Mouse (Mus musculus) kidney, postnatal 0 days (tissue): ENCODE data around the gene Bank1. TPM values are rescaled to one million over a fixed set of nuclear protein-coding genes. Genes with fewer than 3 reads are reported as not detected.
"Not testable (repeated sequence)": the region's sequence is repeated elsewhere in the genome, so short reads cannot be mapped to it uniquely, and the experiment has no call there.

Experiments used
- ATAC-seq: fragments of 200-750 bp; cut with Nextera tagmentation; replicated peaks from 2 replicates; pipeline ENCODE4 v1.8.0; 2017; ENCODE audit warnings: low read depth, moderate number of reproducible peaks, moderate TSS enrichment, moderate library complexity; ENCODE audit not compliant: low FRiP score
- DNase-seq: peaks from one replicate; pipeline ENCODE4 v3.0.0-alpha.2; 2016; ENCODE audit warnings: low spot score
- H3K27ac ChIP-seq: fragments of 300-500 bp; sonication (generic); 2 replicates; pipeline ENCODE4 v1.5.1; 2014; ENCODE audit warnings: mild to moderate bottlenecking
- H3K27me3 ChIP-seq: fragments of 300-500 bp; sonication (generic); 2 replicates; pipeline ENCODE4 v1.6.1; 2014; ENCODE audit warnings: low read length, mixed read lengths; ENCODE audit not compliant: insufficient read depth
- H3K36me3 ChIP-seq: fragments of 300-500 bp; sonication (generic); 2 replicates; pipeline ENCODE4 v1.6.1; 2014; ENCODE audit warnings: low read length, mixed read lengths; ENCODE audit not compliant: insufficient read depth
- H3K4me1 ChIP-seq: fragments of 300-500 bp; sonication (generic); replicated peaks from 2 replicates; pipeline ENCODE4 v1.6.1; 2014; ENCODE audit warnings: antibody characterized with exemption, low read length, mixed read lengths; ENCODE audit not compliant: insufficient read depth
- H3K4me2 ChIP-seq: fragments of 300-500 bp; sonication (generic); 2 replicates; pipeline ENCODE4 v1.6.1; 2014; ENCODE audit warnings: mild to moderate bottlenecking, low read length, moderate library complexity, mixed read lengths
- H3K4me3 ChIP-seq: fragments of 300-500 bp; sonication (generic); replicated peaks from 2 replicates; pipeline ENCODE4 v1.5.1; 2014; ENCODE audit warnings: low read depth, low read length
- H3K9ac ChIP-seq: fragments of 300-500 bp; sonication (generic); 2 replicates; pipeline ENCODE4 v1.6.1; 2014; ENCODE audit warnings: low read depth, low read length
- H3K9me3 ChIP-seq: fragments of 300-500 bp; sonication (generic); replicated peaks from 2 replicates; pipeline ENCODE4 v1.6.1; 2016; ENCODE audit warnings: low read length, inconsistent platforms, mixed read lengths
- CTCF ChIP-seq: IDR thresholded peaks from 2 replicates; pipeline ENCODE4 v1.5.1; 2016; ENCODE audit warnings: antibody characterized with exemption, low read depth, mild to moderate bottlenecking, moderate library complexity
- WGBS: fragments of 180-500 bp; shearing (Covaris S2); extraction: QIAGEN DNeasy Blood & Tissue Kit; methylation state at CpG from one replicate; pipeline ENCODE4 v1.1.7; 2014; 5-methylcytosine and 5-hydroxymethylcytosine counted together
- polyA plus RNA-seq: library from polyadenylated mRNA; unstranded; fragments of >200 nt; fragmentation: Nextera tagmentation; extraction: Ambion mirVana; gene quantifications from 2 replicates; pipeline ENCODE4 v1.2.1, GENCODE M21; 2015

Gene Bank1
- polyA plus RNA-seq, 1 experiment from 2014 or later = 0.75 TPM

GRCm38 (mm10) chr3:136308487-136308886 is 17.4 kb downstream of the Bank1 start:
- no peak overlapping the region for H3K4me3 ChIP-seq
- H3K36me3 ChIP-seq = no peaks in the 10 kb centered on the region
- H3K9ac ChIP-seq = no peak overlapping the region
- H3K4me2 ChIP-seq = no peak overlapping the region
- no peak for ATAC-seq
- 76% methylated on average over 1 of the region's 1 CpGs for WGBS
- no peak overlapping the region for H3K27ac ChIP-seq
- H3K27me3 ChIP-seq = no peaks in the 10 kb centered on the region
- no peak for TF ChIP-seq CTCF
- no peaks in the 10 kb centered on the region for H3K9me3 ChIP-seq
- no peak for DNase-seq
- no peaks in the 10 kb centered on the region for H3K4me1 ChIP-seq

GRCm38 (mm10) chr3:136306564-136307158 is 19.2 kb downstream of the Bank1 start:
- Histone ChIP-seq H3K9me3 (no peaks in the 10 kb centered on the region), H3K27me3 (no peaks in the 10 kb centered on the region), H3K4me1 (no peaks in the 10 kb centered on the region), H3K27ac (no peak overlapping the region), H3K9ac (no peak overlapping the region), H3K36me3 (no peaks in the 10 kb centered on the region), H3K4me2 (no peak overlapping the region), H3K4me3 (no peak overlapping the region)
- DNase-seq (no peak), ATAC-seq (no peak)
- 62% methylated on average over 5 of the region's 5 CpGs for WGBS
- TF ChIP-seq CTCF = no peak

GRCm38 (mm10) chr3:136302541-136302940 is 23.3 kb downstream of the Bank1 start:
- WGBS = 60% methylated on average over 1 of the region's 1 CpGs
- H3K27ac ChIP-seq = no peak overlapping the region
- H3K36me3 ChIP-seq = no peaks in the 10 kb centered on the region
- TF ChIP-seq CTCF = no peak
- H3K9ac ChIP-seq = no peak overlapping the region
- H3K4me3 ChIP-seq = no peak overlapping the region
- H3K27me3 ChIP-seq = no peaks in the 10 kb centered on the region
- DNase-seq = no peak
- H3K4me1 ChIP-seq = no peaks in the 10 kb centered on the region
- no peak for ATAC-seq
- no peak overlapping the region for H3K4me2 ChIP-seq
- no peaks in the 10 kb centered on the region for H3K9me3 ChIP-seq

- 98% methylated on average over 2 of the region's 2 CpGs for WGBS
- not testable (repeated sequence) for H3K4me1 ChIP-seq, H3K9me3 ChIP-seq, H3K4me3 ChIP-seq, ATAC-seq, H3K27me3 ChIP-seq, H3K4me2 ChIP-seq, DNase-seq, H3K27ac ChIP-seq, H3K36me3 ChIP-seq, H3K9ac ChIP-seq
Observed at GRCm38 (mm10) chr3:136300810-136301209, 25.1 kb downstream of the Bank1 start.

- H3K4me3 ChIP-seq = no peak overlapping the region
- WGBS = 31% methylated on average over 2 of the region's 2 CpGs
- no peak overlapping the region for H3K4me2 ChIP-seq
- ATAC-seq (no peak), DNase-seq (peak; percentile 19)
- no peaks in the 10 kb centered on the region for H3K9me3 ChIP-seq
- no peak overlapping the region for H3K9ac ChIP-seq
- no peak for TF ChIP-seq CTCF
- no peaks in the 10 kb centered on the region for H3K4me1 ChIP-seq
- no peak overlapping the region for H3K27ac ChIP-seq
- H3K36me3 ChIP-seq = no peaks in the 10 kb centered on the region
- no peaks in the 10 kb centered on the region for H3K27me3 ChIP-seq
Observed at GRCm38 (mm10) chr3:136297355-136297754, 28.5 kb downstream of the Bank1 start.

- ATAC-seq (no peak), DNase-seq (no peak)
- Histone ChIP-seq H3K4me3 (no peak overlapping the region), H3K27me3 (no peaks in the 10 kb centered on the region), H3K9ac (no peak overlapping the region), H3K4me1 (no peaks in the 10 kb centered on the region), H3K4me2 (no peak overlapping the region), H3K27ac (no peak overlapping the region), H3K9me3 (no peaks in the 10 kb centered on the region), H3K36me3 (no peaks in the 10 kb centered on the region)
- no peak for TF ChIP-seq CTCF
- 77% methylated on average over 2 of the region's 2 CpGs for WGBS
Observed at GRCm38 (mm10) chr3:136295250-136295649, 30.6 kb downstream of the Bank1 start.

- H3K9me3 ChIP-seq = no peaks in the 10 kb centered on the region
- ATAC-seq (no peak), DNase-seq (no peak)
- H3K4me3 ChIP-seq = no peak overlapping the region
- H3K27me3 ChIP-seq = no peaks in the 10 kb centered on the region
- H3K36me3 ChIP-seq = no peaks in the 10 kb centered on the region
- H3K4me2 ChIP-seq = no peak overlapping the region
- 88% methylated on average over 2 of the region's 2 CpGs for WGBS
- H3K9ac ChIP-seq = no peak overlapping the region
- TF ChIP-seq CTCF = no peak
- H3K4me1 ChIP-seq = no peaks in the 10 kb centered on the region
- no peak overlapping the region for H3K27ac ChIP-seq
Observed at GRCm38 (mm10) chr3:136287883-136288282, 38.0 kb downstream of the Bank1 start.
